Mouse (Mus musculus): ENCODE measurements around the gene Ust. TPM values are rescaled to one million over a fixed set of nuclear protein-coding genes. Genes with fewer than 3 reads are reported as not detected.

The Ust gene
- polyA plus RNA-seq, 1 experiment from 2014 or later: 2.9 TPM

- no peak overlapping the region for H3K4me3 ChIP-seq (replicated peaks)
- ATAC-seq (ENCODE audit: low FRiP score): peak; percentile 51; the same call in 1 of the 2 replicates
- H3K4me2 ChIP-seq: no peak overlapping the region
- WGBS: 83% methylated on average over 2 of the region's 2 CpGs
- H3K4me1 ChIP-seq: peaks cover 19% of the 10 kb centered on the region
- no peaks in the 10 kb centered on the region for H3K27me3 ChIP-seq
- no peak overlapping the region for H3K27ac ChIP-seq
- no peaks in the 10 kb centered on the region for H3K36me3 ChIP-seq (replicated peaks)
- no peak overlapping the region for H3K9ac ChIP-seq
- H3K9me3 ChIP-seq: peaks cover 5% of the 10 kb centered on the region; the same call in 1 of the 2 replicates
Measured at GRCm38 (mm10) chr10:8174697-8175096, 343.9 kb downstream of the Ust start.

- Histone ChIP-seq H3K9me3 (peaks cover 8% of the 10 kb centered on the region), H3K4me2 (no peak overlapping the region), H3K27me3 (no peaks in the 10 kb centered on the region), H3K4me3 (replicated peaks) (no peak overlapping the region), H3K4me1 (peaks cover 19% of the 10 kb centered on the region), H3K36me3 (replicated peaks) (no peaks in the 10 kb centered on the region), H3K27ac (no peak overlapping the region), H3K9ac (no peak overlapping the region)
- ATAC-seq (ENCODE audit: low FRiP score): peak; percentile 82
- 31% methylated on average over 7 of the region's 7 CpGs for WGBS
Measured at GRCm38 (mm10) chr10:8174230-8174629, 344.4 kb downstream of the Ust start.

- Histone ChIP-seq H3K27ac (no peak overlapping the region), H3K9me3 (peaks cover 17% of the 10 kb centered on the region), H3K9ac (no peak overlapping the region), H3K36me3 (replicated peaks) (no peaks in the 10 kb centered on the region), H3K4me1 (peaks cover 19% of the 10 kb centered on the region), H3K27me3 (no peaks in the 10 kb centered on the region), H3K4me2 (no peak overlapping the region), H3K4me3 (replicated peaks) (no peak overlapping the region)
- no peak for ATAC-seq (ENCODE audit: low FRiP score)
- 84% methylated on average over 3 of the region's 3 CpGs for WGBS
Measured at GRCm38 (mm10) chr10:8173032-8173431, 345.6 kb downstream of the Ust start.

DNA sequence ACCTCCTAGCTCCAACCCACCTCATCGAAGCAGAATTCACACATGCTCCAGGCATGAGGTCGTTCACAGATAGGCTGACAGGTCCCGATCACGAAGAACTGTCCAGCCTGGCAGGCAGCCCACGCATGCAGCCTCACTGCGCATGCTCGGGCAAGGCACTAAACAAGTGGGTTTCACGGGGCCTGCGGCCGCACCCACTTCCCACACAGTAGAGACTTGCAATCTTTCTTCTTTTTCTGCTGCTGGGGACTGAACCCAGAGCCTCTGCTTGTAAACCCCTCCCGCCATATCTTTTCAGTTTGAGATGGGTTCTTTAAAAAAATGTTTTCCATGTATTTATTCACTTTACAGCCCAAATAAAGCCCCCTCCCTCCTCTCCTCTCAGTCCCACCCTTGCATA is 347.1 kb downstream of the Ust start:
- peaks cover 17% of the 10 kb centered on the region for H3K9me3 ChIP-seq
- no peak for ATAC-seq (ENCODE audit: low FRiP score)
- WGBS: 91% methylated on average over 11 of the region's 11 CpGs

More for the DNA sequence above, 347.1 kb downstream of the Ust start:
- no peak overlapping the region for H3K4me3 ChIP-seq (replicated peaks)
- H3K4me2 ChIP-seq: no peak overlapping the region
- peaks cover 15% of the 10 kb centered on the region for H3K4me1 ChIP-seq
- H3K27me3 ChIP-seq: no peaks in the 10 kb centered on the region
- H3K9ac ChIP-seq: no peak overlapping the region
- no peak overlapping the region for H3K27ac ChIP-seq
- H3K36me3 ChIP-seq (replicated peaks): no peaks in the 10 kb centered on the region

All from forebrain, embryonic 12.5 days (tissue).